Mouse (Mus musculus) left cerebral cortex, postnatal 25 days (tissue): ENCODE measurements around the gene Ecm1. TPM values are rescaled to one million over a fixed set of nuclear protein-coding genes. Genes with fewer than 3 reads are reported as not detected.
A peak's percentile ranks its signal among the peaks of the same experiment; 100 is the strongest.
"Not testable (repeated sequence)": the region's sequence is repeated elsewhere in the genome, so short reads cannot be mapped to it uniquely, and the experiment has no call there.

Experiments used
- DNase-seq, 2 experiments: peaks; one replicate each; pipeline ENCODE4 v3.0.0; 2022; ENCODE audit warnings: low spot score in 2 of 2, mixed read lengths in 1 of 2
- intact Hi-C: fragments of 180-260 bp; cut with DNase I; formaldehyde crosslinking; loops from one replicate; pipeline ENCODE4 v1.15.1; 2025
- microRNA-seq, 2 experiments: library from miRNA; unstranded; fragments of <30 nt; microRNA quantifications; one replicate each; pipeline ENCODE4 v1.2.0; 2022
- total RNA-seq, 2 experiments: library from RNA; stranded (reverse); gene quantifications; 2 replicates each; pipeline ENCODE4 v1.2.3; 2021

The Ecm1 gene
- total RNA-seq, 2 experiments from 2014 or later: 13.3 to 14.0 TPM

DNA sequence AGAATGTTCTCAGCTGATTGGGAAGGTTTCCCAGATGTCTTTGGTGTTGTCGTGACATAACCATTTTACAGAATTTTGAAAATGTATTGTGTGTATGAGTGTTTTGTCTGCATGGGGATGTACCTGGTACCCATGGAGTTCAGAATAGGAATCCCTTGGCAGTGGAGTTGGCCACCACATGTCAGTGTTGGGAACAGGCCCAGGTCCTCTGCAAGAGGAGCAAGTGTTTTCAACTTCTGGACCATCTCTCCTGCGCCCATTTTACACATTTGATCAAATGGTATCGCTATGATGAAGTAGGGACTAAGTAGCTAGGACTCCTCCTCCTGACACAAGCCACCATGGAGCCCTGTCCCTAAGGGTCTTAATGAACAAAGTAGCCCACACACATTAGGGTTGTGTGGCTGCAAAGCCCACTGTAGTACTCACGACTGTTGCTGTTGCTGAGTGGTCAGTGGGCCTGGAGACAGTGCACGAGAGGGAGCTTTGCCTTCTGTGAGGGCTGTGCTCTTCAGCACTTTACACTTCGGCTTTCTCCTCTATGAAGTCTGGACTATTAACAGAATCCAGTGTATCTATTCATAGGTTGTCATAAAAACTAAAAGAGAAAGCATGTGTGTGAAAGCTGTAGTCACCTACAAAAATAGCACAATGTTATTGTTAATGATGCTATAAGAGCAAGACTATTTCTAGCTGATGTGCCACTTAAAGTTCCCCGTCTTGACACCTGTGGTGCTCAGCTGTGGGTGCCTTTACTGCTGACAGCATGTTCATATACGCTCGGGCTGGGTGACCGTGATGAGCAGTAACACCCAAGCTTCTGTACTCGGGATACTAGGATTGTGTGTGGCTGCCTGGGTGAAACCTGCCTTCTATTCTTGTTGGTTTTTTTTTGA lies 44.3 kb downstream of the Ecm1 start:
- intact Hi-C loops: no loop called here
- DNase-seq: peak in 1 of 2 experiments; percentile 18

DNA sequence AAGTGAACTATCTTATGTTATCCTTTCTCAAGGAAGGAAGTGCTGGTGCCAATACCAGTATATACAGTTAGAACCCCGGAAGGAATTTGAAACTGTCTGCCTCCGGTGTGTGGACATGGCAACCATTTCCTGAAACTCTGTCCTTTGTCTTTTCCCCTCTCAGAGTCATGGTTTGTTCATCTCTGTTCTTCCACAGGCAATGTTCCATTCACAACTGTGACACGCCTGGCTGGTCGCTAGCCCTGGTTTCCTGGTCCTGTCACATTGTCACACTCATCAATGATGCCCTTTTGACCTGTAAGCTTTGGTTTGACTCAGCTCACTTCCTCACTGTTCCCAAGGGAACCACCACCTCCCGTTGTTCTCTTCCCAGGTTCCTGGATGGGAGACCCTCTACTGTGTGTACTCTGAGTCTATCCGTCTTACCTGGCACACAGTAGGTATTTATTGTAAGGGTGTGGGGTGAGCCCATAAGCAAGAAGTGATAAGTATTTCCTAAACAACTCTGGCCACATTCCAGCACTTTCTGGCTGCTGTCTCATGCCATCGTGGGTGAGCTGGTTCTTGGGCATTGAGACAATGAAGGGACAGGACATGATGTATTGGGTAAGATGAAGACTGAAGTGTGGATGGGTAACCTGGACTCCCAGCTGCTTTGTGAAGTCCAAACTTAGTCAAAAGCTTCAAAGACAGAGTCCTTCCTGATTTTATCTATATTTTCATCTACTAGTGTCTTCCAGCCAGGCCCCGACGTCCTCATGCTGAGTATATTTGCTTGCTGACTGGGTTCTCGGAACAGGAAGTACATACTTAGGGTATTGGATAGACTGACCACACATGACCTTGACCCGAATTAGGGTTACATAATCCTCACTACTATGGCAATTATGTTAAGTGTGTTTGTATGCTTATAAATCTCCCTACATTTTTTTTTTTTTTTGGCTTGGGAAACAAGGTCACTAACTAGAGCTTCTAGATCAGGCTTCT lies 45.3 kb downstream of the Ecm1 start:
- DNase-seq: no peak
- intact Hi-C loops: no loop called here

DNA sequence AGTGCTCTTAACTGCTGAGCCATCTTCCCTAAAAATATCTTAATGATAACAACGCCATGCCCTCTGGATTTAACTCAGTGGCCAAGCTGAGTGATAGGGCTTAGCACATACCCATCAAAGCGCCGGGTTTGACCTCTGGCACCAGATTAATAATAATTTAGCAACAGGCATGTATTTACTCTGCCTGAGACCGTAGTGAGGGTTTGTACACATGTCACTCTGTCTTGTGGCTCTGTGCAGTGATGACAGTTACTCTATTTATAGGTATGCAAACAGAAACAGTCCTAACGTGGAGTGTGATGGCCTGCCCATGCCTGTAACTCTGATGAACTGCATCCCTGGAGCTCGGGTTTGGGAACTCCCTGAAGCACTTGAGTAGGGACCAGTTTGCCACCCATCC lies 46.7 kb downstream of the Ecm1 start:
- no peak for DNase-seq
- intact Hi-C loops: no loop called here

DNA sequence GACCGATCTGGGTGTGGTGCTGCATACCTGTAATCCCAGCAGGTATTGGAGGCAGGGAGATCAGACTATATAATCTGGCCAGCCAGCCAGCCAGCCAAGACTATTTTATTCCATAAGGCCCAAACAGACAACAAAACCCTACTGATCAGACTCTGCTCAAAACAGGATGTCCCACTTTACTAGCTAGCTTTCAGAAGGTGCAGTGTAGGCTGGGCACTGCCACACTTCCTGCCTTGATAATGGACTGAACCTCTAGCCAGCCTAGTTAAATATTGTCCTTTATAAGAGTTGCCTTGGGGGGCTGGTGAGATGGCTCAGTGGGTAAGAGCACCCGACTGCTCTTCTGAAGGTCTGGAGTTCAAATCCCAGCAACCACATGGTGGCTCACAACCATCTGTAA lies 48.8 kb downstream of the Ecm1 start:
- intact Hi-C loops, DNase-seq: not testable (repeated sequence)

DNA sequence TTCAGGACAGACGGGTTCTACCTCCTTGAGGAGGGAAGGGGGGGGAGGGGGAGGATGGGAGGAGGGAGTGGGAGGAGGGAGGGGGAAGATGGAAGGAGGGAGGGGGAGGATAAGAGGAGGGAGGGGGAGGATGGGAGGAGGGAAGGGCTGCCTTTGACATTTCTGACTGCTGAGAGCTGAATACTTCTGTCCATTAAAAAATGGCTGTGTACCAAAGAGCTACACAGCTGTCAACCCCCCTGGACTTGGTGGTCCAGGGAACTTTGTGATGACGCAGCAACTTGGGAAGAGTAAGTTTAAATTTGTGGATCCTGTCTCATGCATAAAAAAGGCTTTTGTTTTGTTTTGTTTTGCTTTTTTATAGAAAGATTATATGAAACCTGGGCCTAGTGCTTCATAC lies 49.4 kb downstream of the Ecm1 start:
- no peak for DNase-seq
- intact Hi-C loops: no loop called here

DNA sequence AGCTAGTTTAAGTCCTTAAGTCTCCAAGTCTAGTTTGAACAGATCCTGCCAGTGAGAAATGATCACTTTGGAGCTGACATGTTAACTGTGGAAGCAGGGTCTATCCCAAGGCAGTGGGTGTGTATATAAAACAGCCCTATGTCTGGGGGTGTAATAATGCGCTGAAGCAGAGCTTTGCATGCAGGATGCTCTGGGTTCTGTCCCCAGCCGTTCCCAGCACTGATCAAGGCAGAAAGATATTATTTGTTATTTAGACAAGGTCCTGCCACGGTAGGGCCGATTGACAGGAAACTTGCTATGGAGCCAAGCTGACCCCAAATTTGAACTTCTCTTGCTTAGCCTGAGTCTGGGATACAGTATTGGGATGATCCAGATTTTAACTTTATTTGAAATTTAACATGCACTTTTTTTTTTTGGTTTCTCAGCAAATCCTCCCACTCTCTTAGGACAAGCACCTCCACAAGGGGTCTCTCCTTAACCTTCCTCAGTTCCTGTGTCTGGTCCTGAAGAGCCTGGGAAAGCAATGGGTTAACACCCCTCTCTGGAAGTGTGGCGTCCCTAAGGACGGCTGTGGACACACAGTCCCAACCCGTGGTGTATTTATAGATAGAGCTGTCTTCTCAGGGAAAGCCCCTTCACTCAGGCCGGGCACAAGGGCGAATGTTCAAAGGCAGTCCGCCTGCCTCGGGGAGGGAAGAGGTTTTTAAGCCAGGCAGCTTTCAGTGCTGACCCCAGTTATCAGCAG lies 50.0 kb downstream of the Ecm1 start:
- intact Hi-C loops: no loop called here

DNA sequence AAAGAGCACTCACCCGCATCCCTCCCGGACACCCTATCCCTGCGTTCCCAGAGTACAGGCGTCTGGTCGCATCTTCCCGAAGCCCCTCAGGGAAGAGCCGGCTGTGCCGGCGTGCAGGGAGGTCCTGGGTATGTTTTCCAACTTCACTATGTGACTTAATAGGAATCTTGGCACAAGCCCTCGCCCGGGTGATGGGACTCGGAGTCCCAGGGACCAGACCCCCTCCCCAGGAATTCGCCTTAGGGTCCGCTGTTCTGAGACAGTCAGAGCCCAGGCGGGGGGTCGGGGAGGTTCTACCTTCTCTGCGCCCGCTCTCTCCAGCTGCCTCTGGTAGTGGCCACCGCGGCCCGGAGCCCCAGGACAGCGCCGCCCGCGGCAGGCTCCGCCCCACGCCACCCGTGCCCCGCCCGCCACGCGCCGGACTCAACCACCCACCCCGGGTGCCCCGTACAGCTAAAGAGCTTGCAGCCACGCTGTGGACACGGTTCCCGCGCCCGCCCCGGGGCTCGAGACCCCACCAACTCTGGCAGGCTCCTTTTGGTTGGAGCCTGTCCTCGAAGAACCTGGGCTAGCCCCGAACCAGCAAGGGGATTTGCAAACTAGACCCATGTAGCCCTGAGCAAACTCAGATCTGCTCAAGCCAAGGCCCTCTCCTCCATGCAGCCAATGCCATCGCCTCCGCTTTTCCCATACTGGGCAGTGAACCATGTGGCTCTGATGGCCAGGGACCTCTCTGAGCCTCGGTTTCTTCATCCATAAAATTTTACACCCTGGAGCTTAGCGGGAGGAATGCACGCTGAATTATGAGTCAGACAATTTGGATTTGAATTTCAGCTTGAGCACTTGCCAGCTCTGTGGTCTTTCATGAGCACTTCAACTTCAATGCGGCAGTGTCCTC lies 51.6 kb downstream of the Ecm1 start, which contains the start of gene Adamtsl4:
Gene Adamtsl4, minus strand, starts transcription at position 394 of the 898 bp plus-strand sequence.
- intact Hi-C loops: no loop called here
- peak in 1 of 2 experiments; percentile 52 for DNase-seq

More for the DNA sequence above, 50.0 kb downstream of the Ecm1 start:
- DNase-seq: no peak

DNA sequence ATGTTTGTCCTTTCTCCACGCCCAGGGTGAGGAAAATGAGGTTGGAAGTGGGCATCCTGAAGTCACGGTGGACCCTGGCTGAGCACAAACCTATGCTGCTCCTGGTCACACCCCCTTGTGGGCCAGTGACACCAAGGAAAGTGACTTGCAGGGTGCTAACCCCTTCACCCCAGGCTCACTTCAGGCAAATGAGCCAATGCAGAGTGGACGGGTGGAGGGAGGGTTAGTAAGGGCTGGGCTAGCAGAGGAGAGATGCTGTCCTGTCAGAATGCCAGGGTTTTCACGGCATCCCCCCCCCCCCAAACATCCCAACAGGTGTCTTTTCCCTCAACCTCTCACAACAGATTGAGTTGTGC lies 52.2 kb downstream of the Ecm1 start:
- intact Hi-C loops: no loop called here
- no peak for DNase-seq

DNA sequence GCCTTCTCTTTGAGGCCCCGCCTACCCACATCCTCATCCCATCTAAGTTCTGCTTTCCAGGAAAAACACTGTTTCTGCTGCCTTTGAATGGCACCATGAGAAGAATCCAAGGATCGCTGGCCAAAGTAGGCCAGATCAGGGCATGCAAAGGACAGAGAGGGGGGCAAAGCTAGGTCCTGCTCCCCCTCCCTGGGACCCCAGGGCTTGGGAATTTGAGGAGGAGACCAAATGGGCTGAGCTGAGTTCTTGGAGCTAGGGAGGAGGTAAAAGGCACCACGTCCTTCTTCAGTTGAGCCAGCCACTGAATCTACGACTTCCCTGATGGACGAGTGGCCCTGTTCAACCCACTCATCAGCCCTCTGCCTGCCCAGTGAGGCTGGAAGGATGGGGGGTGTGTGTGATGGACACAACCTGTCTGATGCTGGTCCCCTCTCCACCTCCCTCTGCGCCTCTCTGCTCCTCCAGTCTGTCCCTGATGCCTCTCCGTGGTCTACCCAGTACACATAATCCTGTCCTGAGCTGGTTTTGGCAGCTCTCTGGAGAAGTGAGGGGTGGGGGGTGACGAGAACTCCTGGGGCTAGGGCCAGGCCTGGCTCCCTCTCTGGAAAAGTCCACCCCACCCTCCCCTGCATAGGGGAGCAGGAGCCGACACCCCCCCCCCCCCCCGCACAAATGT lies 52.7 kb downstream of the Ecm1 start:
- intact Hi-C loops: no loop called here
- no peak for DNase-seq

DNA sequence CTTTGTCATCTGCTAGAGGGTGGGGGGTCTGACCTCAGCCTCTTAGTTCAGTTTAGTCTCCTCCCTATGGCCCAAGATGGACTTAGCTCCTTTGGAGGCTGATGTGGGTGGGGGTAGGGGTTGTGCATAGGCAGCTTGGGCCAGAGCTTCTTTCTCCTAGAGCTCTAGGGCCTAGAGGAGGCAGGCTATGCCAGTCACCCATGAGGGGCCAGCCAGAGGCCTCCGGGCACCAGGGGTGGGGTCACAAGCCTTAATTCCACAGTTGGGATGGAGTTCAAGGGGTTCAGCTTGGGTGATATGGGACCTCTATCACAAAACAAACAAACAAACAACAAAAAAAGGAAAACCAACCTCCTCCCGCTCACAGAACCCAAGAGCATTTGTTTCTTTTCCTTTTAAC lies 53.7 kb downstream of the Ecm1 start:
- intact Hi-C loops: no loop called here
- DNase-seq: no peak

DNA sequence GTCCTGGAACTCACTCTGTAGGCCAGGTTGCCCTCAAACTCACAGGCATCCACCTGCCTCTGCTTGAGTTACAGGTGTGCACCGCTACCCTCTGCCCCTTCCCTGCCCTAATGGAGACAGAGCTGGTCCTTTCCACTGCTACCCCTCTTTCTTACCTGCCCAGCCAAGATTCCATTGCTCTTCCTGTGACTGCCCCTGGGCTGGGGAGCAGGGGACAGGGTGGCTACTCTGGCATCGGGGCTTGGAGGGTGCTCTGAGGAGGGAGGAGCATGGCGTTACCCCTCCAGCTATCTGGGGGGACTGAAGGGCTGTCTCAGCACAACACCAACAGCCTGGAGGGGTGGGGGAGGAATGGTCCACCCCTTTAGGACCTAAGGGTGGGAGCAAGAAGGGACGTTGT lies 54.1 kb downstream of the Ecm1 start:
- DNase-seq: no peak

DNA sequence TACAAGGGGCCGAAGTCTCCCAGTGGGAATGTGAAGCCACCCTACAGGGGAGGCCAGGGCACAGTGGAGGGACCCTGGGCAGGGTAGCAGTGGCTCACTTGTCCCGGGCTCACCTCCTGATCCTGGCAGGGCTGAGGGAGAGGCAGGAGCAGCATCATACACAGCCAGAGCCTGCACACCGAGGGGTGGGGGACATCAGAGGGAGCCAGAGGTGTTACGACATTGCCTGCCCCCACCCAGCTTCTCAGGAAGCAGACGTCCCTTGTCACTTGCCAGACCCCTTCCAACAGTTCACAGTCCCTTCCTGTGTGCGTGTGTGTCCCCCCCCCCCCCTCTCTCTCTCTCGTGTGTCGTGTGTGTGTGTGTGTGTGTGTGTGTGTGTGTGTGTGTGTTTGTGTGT lies 54.5 kb downstream of the Ecm1 start:
- intact Hi-C loops: no loop called here
- DNase-seq: no peak

More for the DNA sequence above, 54.1 kb downstream of the Ecm1 start:
- intact Hi-C loops: no loop called here

Small RNAs within 50 kb of the gene (microRNA-seq; reads per million reads assigned to microRNA genes)
- gene Mir7014: 0 reads per million in 2 experiments

Other genes starting within 250 kb of the Ecm1 start
- 1 to 10 TPM; 5.9 to 8.1 TPM for gene Ctsk, start 240.3 kb downstream of the Ecm1 start, total RNA-seq
- gene Ctss, start 212.8 kb downstream of the Ecm1 start, total RNA-seq: 10 to 100 TPM; 55.9 to 60.1 TPM
- not detected for gene Hormad1, start 179.9 kb downstream of the Ecm1 start, total RNA-seq
- gene Golph3l, start 150.6 kb downstream of the Ecm1 start, total RNA-seq: 10 to 100 TPM; 20.4 to 20.6 TPM
- 100 to 1,000 TPM; 366 to 382 TPM for gene Ensa, start 114.6 kb downstream of the Ecm1 start, total RNA-seq
- 10 to 100 TPM; 58.4 to 59.6 TPM for gene Mcl1, start 80.8 kb downstream of the Ecm1 start, total RNA-seq
- gene Adamtsl4, start 51.7 kb downstream of the Ecm1 start, total RNA-seq: 1 to 10 TPM; 4.1 to 4.6 TPM
- 10 to 100 TPM; 37.1 to 41.2 TPM for gene Tars2, start 20.6 kb upstream of the Ecm1 start, total RNA-seq
- 10 to 100 TPM; 65.2 to 69.4 TPM for gene Rprd2, start 79.3 kb upstream of the Ecm1 start, total RNA-seq
- 10 to 100 TPM; 32.2 to 34.3 TPM for gene Prpf3, start 116.3 kb upstream of the Ecm1 start, total RNA-seq
- 100 to 1,000 TPM; 153 to 158 TPM for gene Mrps21, start 131.9 kb upstream of the Ecm1 start, total RNA-seq
- gene Ciart, start 142.7 kb upstream of the Ecm1 start, total RNA-seq: 10 to 100 TPM; 13.0 to 21.3 TPM
- 1 to 10 TPM; 4.5 to 5.8 TPM for gene BC028528, start 152.4 kb upstream of the Ecm1 start, total RNA-seq
- gene Aph1a, start 154.4 kb upstream of the Ecm1 start, total RNA-seq: 10 to 100 TPM; 69.0 to 78.5 TPM
- 10 to 100 TPM in 1 of 2 experiments, 1 to 10 TPM in 1; 9.3 to 10.1 TPM for gene Car14, start 165.1 kb upstream of the Ecm1 start, total RNA-seq
- 100 to 1,000 TPM in 1 of 2 experiments, 10 to 100 TPM in 1; 95.1 to 109 TPM for gene Anp32e, start 189.7 kb upstream of the Ecm1 start, total RNA-seq